Mouse (Mus musculus): ENCODE measurements at regions not wholly inside any gene's neighbourhood (a gene's known extent, or its start where the extent isn't known, plus 50 kb on each side); places are given as distances from the start of the nearest gene placed in this dataset.

DNA sequence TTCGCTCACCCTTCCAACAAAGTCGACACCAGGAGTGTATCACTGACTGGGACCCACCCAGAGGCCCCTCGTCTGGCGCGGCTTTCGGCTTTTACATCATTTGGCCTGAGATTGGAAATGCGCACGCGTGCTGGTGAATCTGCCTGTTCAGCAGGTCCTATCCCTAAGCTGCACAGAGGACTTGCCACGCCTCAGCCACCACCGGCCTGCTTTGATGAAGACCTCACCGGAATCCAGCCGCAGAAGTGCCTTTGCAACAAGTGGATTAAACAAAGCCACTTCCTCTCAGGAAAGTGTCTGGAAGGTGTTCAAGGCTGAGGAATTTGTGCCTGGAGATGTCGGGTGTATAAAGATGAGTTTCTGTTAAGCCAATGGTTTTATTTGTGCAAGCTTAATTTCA, 143.3 kb upstream of the Zc3h12a start:
- DNase-seq (ENCODE audit: low spot score), result no peak

DNA sequence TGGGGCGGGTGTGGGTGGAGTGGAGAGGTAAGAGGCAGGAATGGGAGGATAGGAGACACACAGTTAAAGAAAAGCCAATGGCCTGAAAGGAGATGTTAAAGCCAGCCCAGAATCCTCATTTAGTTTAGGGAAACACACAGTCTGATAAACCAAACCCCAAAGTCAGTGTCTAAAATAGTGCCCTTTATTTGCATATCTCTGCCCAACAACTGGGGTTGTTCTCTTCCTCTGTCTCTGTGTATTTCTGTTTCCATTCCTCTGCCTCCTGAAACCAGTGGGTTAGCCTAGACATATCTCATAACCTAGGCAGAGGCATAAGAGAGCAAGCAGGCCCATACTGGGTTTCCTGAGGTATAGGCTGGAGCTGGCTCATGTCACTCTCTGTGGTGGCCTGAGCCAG, 138.6 kb upstream of the Zc3h12a start:
- DNase-seq (ENCODE audit: low spot score), result no peak

- peak; percentile 22 for DNase-seq (ENCODE audit: low spot score)
Measured at GRCm38 (mm10) chr4:125265575-125265974, 137.9 kb upstream of the Zc3h12a start.

GRCm38 (mm10) chr4:125265065-125265464, 137.4 kb upstream of the Zc3h12a start:
- no peak for DNase-seq (ENCODE audit: low spot score)

GRCm38 (mm10) chr4:125261547-125261946, 133.9 kb upstream of the Zc3h12a start:
- DNase-seq (ENCODE audit: low spot score), result no peak

DNA sequence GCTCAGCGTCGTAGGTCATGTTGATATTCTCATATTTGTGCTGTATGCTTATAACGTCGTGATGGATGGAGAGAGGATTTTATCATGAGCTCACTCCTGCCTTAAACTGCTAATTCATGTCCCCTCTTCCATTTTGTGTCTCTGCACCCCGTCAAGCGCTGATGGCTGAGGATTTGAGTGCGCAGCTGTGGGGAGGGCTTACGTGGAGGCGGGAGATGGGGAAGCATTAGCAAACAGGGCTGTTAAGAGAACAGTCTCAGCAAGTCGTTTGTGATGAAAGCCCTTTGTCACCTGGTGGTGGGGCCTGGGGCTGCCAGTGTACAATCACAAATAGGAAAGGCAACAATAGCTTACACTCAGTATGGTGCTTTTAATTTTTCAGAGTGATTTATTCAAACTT, 131.7 kb upstream of the Zc3h12a start:
- no peak for DNase-seq (ENCODE audit: low spot score)

- no peak for DNase-seq (ENCODE audit: low spot score)
Measured at GRCm38 (mm10) chr4:125257916-125258315, 130.3 kb upstream of the Zc3h12a start.

GRCm38 (mm10) chr4:125253161-125253560, 125.5 kb upstream of the Zc3h12a start:
- DNase-seq (ENCODE audit: low spot score), result no peak

- DNase-seq (ENCODE audit: low spot score), result no peak
Measured at GRCm38 (mm10) chr4:125252228-125252627, 124.6 kb upstream of the Zc3h12a start.

- DNase-seq (ENCODE audit: low spot score), result no peak
Measured at GRCm38 (mm10) chr4:125249061-125249460, 121.4 kb upstream of the Zc3h12a start.

DNA sequence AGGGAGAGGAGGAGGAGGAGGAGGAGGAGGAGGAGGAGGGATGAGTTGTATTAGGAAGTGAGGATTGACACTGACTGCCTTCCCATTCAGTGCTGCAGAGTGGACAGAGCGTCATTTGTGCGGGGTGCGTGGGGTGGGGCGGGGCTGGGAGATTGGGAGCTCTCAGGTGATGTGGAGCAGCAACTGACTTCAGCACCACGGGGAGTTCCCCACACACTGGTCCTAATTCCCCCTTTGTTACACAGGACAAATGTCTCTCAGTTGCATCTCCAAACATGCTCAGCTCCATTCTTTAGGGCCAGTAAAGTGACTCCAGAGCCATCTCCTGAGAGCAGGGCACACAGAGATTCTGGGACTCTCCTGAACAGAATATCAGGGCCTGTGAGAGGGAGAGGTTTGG, 118.5 kb upstream of the Zc3h12a start:
- DNase-seq (ENCODE audit: low spot score), result no peak

DNA sequence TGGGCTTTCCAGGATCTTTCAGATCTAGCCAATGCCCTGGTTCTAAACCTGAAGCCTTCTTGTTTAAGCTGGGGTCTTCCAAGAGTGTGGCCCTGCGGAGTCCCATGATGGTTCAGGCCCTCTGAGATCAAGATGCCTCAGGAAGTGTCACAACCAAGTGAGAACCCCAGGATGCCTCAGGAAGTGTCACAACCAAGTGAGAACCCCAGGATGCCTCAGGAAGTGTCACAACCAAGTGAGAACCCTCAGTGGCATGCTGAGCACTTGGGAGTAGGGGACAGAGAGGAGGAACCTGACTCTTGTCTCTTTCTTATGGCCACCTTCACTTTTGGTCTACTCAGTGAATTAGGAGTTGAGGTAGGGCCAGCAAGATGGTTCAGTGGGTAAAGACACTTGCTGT, 114.9 kb upstream of the Zc3h12a start:
- no peak for DNase-seq (ENCODE audit: low spot score)

- DNase-seq (ENCODE audit: low spot score), result no peak
Measured at GRCm38 (mm10) chr4:125241577-125242262, 114.1 kb upstream of the Zc3h12a start.

GRCm38 (mm10) chr4:125231711-125232260, 104.1 kb upstream of the Zc3h12a start:
- DNase-seq (ENCODE audit: low spot score), result no peak

DNA sequence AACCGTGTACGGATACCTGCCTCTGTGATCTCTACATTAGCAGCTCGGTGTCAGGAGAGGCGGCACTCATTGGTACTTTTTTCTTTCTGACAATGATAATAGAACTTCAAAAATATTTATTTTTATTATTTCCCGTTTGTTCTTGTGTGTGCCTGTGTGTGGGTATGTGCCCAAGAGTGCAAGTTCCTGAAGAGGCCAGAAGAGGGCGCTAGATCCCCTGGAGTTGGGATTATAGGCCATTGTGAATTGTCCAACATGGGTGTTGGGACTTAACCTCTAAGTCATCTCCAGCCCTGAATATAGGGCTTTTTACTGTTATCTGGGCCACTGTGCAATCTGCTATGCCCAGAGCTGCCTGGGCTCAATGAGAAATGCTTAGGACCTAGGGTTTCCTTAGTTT, 99.6 kb upstream of the Zc3h12a start:
- DNase-seq (ENCODE audit: low spot score), result no peak

GRCm38 (mm10) chr4:125222922-125223321, 95.3 kb upstream of the Zc3h12a start:
- no peak for DNase-seq (ENCODE audit: low spot score)

DNA sequence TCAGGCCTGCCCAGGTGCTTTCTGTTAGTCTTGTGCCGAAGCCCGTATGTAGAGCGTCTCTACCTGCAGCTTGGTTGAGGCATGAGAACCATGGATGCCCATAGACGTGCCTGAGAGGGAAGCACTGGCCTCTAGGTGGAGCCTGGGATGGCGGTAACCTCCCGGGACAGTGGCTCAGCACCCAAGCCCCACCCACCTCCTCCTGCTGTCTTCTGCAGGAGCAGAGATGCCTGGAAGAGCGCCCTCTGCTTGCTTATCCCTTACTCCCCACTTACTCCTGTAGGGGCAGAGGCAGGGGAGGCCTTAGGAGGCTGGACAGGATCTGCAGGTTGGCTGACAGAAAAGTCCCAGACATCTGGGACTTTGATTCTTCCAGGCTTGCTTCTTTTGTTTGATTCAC, 92.7 kb upstream of the Zc3h12a start:
- no peak for DNase-seq (ENCODE audit: low spot score)

DNA sequence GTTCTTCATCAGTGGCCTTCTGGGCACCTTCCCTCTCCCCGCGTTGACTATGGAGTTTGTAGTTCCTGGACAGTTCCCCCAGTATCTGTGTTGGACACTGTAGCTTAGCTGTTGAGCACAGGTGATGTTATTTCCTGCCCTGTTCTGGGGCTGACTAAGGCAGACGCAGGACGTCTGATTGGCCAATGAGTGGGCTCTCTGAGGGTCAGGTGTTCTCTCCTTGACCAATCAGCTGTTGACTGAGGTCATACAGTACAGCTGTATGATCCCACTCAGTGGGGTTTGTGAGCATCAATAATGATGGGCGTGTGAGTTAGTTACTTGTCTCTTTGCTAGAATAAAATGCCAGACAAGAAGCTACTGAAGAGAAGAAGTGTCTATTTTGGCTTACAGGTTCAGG, 91.6 kb upstream of the Zc3h12a start:
- DNase-seq (ENCODE audit: low spot score), result no peak

DNA sequence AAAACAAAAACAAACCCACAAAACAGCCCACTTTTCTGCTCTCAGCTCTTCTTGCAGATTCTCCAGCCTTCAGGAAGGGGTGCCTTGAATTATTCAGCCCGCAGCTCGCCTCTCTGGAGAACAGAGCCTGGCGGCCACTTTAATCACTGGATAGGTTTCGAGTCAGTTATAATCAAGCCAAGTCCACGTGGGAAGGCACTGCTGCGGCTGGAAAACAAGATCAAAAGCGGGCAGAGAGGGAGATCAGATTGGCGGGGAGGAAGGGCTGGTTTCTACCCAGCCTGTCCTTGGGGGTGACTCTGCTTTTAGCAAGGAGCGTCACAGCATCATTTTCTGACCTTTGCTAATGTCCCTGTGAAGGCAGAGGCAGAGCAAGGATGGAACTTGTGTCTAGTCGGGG, 86.7 kb upstream of the Zc3h12a start:
- DNase-seq (ENCODE audit: low spot score), result no peak

GRCm38 (mm10) chr4:125212176-125212530, 84.5 kb upstream of the Zc3h12a start:
- DNase-seq (ENCODE audit: low spot score), result no peak

DNA sequence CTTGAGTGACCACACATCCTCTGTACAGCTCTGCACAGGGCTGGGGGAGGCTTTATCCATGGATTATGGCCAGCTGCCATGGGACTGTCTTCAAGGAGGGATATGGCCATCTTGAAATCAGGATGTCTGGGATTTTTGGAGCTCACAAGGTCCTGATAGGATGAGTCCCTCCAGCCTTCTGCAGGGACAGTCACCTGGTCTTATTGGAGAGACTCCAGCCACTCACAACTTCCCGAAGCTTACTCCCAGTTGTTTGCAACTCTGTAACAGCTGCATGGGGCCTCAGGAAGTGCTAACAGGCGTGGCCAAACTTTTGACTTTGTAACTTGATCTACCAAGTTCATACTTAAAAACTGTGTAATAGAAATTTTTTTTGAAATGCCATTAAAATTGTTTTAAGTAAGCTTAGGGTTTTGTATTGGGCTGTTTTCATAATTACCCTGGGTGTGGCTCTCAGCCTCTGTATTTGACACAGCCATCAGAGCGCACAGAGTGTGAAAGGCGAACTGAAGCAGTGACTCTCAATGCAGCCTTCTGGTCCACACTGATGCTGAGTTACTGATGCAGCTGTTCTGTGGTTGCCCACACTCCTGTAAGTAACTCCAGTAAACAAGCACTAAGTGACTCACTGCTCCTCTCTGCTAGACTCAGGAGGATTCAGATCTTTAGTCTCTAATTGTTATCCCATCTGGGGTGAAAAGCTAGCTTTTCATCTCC, 84.0 kb upstream of the Zc3h12a start:
- no peak for DNase-seq (ENCODE audit: low spot score)

- DNase-seq (ENCODE audit: low spot score), result no peak
Measured at GRCm38 (mm10) chr4:125210719-125211118, 83.1 kb upstream of the Zc3h12a start.

DNA sequence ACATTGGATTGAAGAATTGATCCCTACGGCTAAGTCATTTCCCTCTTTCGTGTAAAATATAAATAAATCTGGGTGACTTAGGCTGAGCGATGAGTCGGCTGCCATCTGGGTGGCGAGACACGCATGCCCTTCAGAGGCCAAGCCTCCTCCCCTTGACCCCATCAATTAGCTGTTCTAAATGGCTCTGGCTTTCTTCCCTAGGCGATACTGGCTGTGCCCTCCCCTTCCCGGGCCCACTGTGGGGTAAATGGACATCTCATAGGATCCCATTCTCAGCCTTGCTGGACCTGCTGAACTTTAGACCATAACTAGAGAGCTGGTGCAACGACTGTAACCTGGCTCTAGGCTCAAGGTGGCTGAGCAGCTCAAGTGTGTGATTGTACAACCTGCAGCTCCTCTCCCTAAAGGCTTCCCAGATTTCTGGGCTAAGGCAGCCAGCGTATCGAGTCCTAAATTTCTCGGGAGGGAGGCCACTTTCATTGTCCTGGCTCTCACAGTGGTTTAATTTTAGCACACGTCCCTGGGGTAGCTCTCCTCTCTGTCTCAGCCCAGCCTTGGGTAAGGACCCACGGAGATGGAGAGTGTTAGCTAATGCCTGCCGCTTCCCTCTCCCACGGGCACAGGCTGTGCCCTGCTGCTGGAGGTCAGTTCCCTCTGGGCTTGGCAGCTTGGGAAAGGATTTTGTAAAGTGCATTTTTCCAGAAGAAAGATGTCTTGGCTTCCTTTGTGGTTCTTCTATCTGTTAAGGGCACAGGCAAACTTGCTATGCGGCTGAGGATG, 80.7 kb upstream of the Zc3h12a start:
- DNase-seq (ENCODE audit: low spot score), result no peak
